Mouse (Mus musculus) ES-E14 (cell line): ENCODE results near the gene Tmem69.

Experiments
- CHD2 ChIP-seq: IDR thresholded peaks from 2 replicates; pipeline ENCODE4 v1.6.1; 2014; ENCODE audit warnings: mild to moderate bottlenecking, low read depth, low read length, inconsistent platforms
- HCFC1 ChIP-seq: IDR thresholded peaks from 2 replicates; pipeline ENCODE4 v1.6.1; 2012; ENCODE audit warnings: low read length, inconsistent platforms, borderline replicate concordance; ENCODE audit not compliant: insufficient read depth
- ZC3H11A ChIP-seq: IDR thresholded peaks from 2 replicates; pipeline ENCODE4 v1.6.1; 2012; ENCODE audit warnings: low read depth, mild to moderate bottlenecking, inconsistent platforms, low read length, borderline replicate concordance
- ZNF384 ChIP-seq: IDR thresholded peaks from 2 replicates; pipeline ENCODE4 v1.6.1; 2012; ENCODE audit warnings: low read depth, low read length, inconsistent platforms

DNA sequence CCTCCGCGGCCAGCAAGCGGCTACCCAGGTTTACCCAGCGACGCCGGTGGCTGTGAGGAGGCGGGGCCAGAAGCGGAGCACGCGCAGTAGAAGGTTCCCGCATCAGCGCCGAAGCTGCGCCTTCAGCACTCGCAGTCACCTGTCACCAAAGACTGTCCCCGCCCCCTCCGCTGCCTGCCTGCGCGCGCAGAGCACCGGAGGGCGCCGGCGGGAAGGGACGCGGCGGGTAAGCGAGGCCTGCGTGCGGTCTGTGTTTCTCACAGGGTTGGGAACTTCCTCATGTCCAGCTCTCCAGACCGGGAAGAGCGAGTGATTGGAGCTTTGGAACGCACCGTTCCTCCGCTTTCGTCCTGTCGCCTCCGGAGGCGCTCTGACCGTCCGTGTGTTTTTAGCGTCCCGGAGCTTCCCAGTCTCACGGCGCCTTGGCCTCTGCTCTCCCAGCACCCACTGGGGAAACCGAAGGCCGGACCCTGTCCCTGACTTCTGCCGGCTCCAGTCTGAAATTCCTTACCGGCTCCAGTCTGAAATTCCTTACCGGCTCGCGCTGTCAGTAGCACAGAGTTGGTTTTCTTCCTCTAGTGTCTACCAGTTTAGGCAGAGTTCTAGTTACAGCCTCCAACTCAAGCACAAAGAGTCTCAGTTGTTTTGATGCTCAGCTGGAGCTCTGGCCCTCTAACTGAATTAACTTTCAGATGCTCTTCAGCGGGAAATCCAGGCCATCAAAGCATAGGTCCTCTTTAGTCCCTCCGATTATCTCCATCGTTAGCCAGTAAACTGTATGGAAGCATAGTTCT, 48.1 kb downstream of the Tmem69 start, which contains the start of gene Ipp:
- no peak for TF ChIP-seq ZNF384
- no peak for TF ChIP-seq ZC3H11A
- no peak for TF ChIP-seq CHD2
- TF ChIP-seq HCFC1: 0 out of 2 replicates have a peak, but pooled peaks have one; percentile 61
